Mouse (Mus musculus) cerebellum, postnatal 25 days (tissue): ENCODE data around the gene Cpsf3.

Experiments used
- DNase-seq, 2 experiments: peaks; one replicate each; pipeline ENCODE4 v3.0.0; 2021; ENCODE audit warnings: mixed read lengths in 2 of 2

Cpsf3 gene

GRCm38 (mm10) chr12:21284761-21285441 lies at the start of gene Cpsf3:
Cpsf3 (plus strand) TSS chr12:21285391.
- DNase-seq: no peak

GRCm38 (mm10) chr12:21241965-21242364 lies 43.2 kb upstream of the Cpsf3 start:
- DNase-seq: no peak

GRCm38 (mm10) chr12:21244375-21244960 lies 40.7 kb upstream of the Cpsf3 start:
- no peak for DNase-seq

- no peak for DNase-seq
Measured at GRCm38 (mm10) chr12:21247711-21248392, 37.3 kb upstream of the Cpsf3 start.

GRCm38 (mm10) chr12:21260494-21261256 lies 24.5 kb upstream of the Cpsf3 start:
- no peak for DNase-seq

GRCm38 (mm10) chr12:21261521-21261920 lies 23.7 kb upstream of the Cpsf3 start:
- no peak for DNase-seq

GRCm38 (mm10) chr12:21263256-21263655 lies 21.9 kb upstream of the Cpsf3 start:
- DNase-seq: no peak

- DNase-seq: no peak
Measured at GRCm38 (mm10) chr12:21264241-21264640, 20.9 kb upstream of the Cpsf3 start.

- no peak for DNase-seq
Measured at GRCm38 (mm10) chr12:21264970-21265369, 20.2 kb upstream of the Cpsf3 start.

GRCm38 (mm10) chr12:21265501-21265900 lies 19.7 kb upstream of the Cpsf3 start:
- no peak for DNase-seq

- peak; percentile 70 to 82 for DNase-seq
Measured at GRCm38 (mm10) chr12:21265946-21266783, 19.0 kb upstream of the Cpsf3 start.

- DNase-seq: no peak
Measured at GRCm38 (mm10) chr12:21266784-21267098, 18.4 kb upstream of the Cpsf3 start.

GRCm38 (mm10) chr12:21268083-21268616 lies 17.0 kb upstream of the Cpsf3 start:
- DNase-seq: peak; percentile 69 to 73

GRCm38 (mm10) chr12:21274446-21274845 lies 10.7 kb upstream of the Cpsf3 start:
- DNase-seq: peak; percentile 81 to 83

GRCm38 (mm10) chr12:21277352-21277864 lies 7.8 kb upstream of the Cpsf3 start:
- no peak for DNase-seq

- no peak for DNase-seq
Measured at GRCm38 (mm10) chr12:21285508-21286242, 484 bp downstream of the Cpsf3 start.

GRCm38 (mm10) chr12:21286243-21286622 lies 1.0 kb downstream of the Cpsf3 start, which contains the start of gene Itgb1bp1:
Itgb1bp1 (minus strand) TSS chr12:21286284.
- DNase-seq: peak; percentile 99

- no peak for DNase-seq
Measured at GRCm38 (mm10) chr12:21286712-21287650, 1.8 kb downstream of the Cpsf3 start.

GRCm38 (mm10) chr12:21288716-21289395 lies 3.7 kb downstream of the Cpsf3 start:
- DNase-seq: no peak
